Mouse (Mus musculus) lung, embryonic 14.5 days (tissue): ENCODE measurements around the gene Cfap298. TPM values are rescaled to one million over a fixed set of nuclear protein-coding genes. Genes with fewer than 3 reads are reported as not detected.
A peak's percentile ranks its signal among the peaks of the same experiment; 100 is the strongest.

ENCODE experiments used
- ATAC-seq: fragments of 200-750 bp; cut with Nextera tagmentation; 2 replicates; pipeline ENCODE4 v1.8.0; 2017; ENCODE audit warnings: mild to moderate bottlenecking, moderate TSS enrichment, moderate library complexity; ENCODE audit not compliant: insufficient read depth
- DNase-seq: peaks from one replicate; pipeline ENCODE4 v3.0.0-alpha.2; 2015
- H3K27ac ChIP-seq: fragments of 300-500 bp; sonication (generic); 2 replicates; pipeline ENCODE4 v1.5.1; 2014; ENCODE audit warnings: low read depth, mild to moderate bottlenecking, moderate library complexity
- H3K27me3 ChIP-seq: fragments of 300-500 bp; sonication (generic); 2 replicates; pipeline ENCODE4 v1.6.1; 2014; ENCODE audit warnings: low read length, control low read depth; ENCODE audit not compliant: insufficient read depth
- H3K36me3 ChIP-seq: fragments of 300-500 bp; sonication (generic); 2 replicates; pipeline ENCODE4 v1.6.1; 2014; ENCODE audit warnings: control low read depth; ENCODE audit not compliant: insufficient read depth
- H3K4me1 ChIP-seq: fragments of 300-500 bp; sonication (generic); 2 replicates; pipeline ENCODE4 v1.6.1; 2014; ENCODE audit warnings: antibody characterized with exemption, control low read depth; ENCODE audit not compliant: insufficient read depth
- H3K4me2 ChIP-seq: fragments of 300-500 bp; sonication (generic); 2 replicates; pipeline ENCODE4 v1.6.1; 2014; ENCODE audit warnings: mild to moderate bottlenecking
- H3K4me3 ChIP-seq: fragments of 300-500 bp; sonication (generic); 2 replicates; pipeline ENCODE4 v1.5.1; 2014; ENCODE audit warnings: low read depth, low read length
- H3K9ac ChIP-seq: fragments of 300-500 bp; sonication (generic); 2 replicates; pipeline ENCODE4 v1.6.1; 2014
- H3K9me3 ChIP-seq: fragments of 300-500 bp; sonication (generic); 2 replicates; pipeline ENCODE4 v1.6.1; 2016; ENCODE audit warnings: low read depth, low read length, control low read depth
- CTCF ChIP-seq: IDR thresholded peaks from 2 replicates; pipeline ENCODE4 v1.5.1; 2016; ENCODE audit warnings: antibody characterized with exemption, low read depth
- WGBS: fragments of 180-500 bp; shearing (Covaris S2); extraction: QIAGEN DNeasy Blood & Tissue Kit; methylation state at CpG from one replicate; pipeline ENCODE4 v1.1.7; 2014; 5-methylcytosine and 5-hydroxymethylcytosine counted together
- polyA plus RNA-seq: library from polyadenylated mRNA; unstranded; fragments of >200 nt; fragmentation: Nextera tagmentation; extraction: Ambion mirVana; gene quantifications from 2 replicates; pipeline ENCODE4 v1.2.1, GENCODE M21; 2014

The Cfap298 gene
- 42.8 and 45.2 TPM in 2 replicates for polyA plus RNA-seq

GRCm38 (mm10) chr16:90934687-90935328 is at the start of gene Cfap298:
Gene Cfap298 (minus strand): TSS chr16:90935114.
- Histone ChIP-seq H3K27ac (peak within 1 kb of the TSS; percentile 83), H3K9ac (peak within 1 kb of the TSS; percentile 71), H3K27me3 (no peaks in the 10 kb centered on the region), H3K36me3 (peaks cover 8% of the 10 kb centered on the region; the same call in 1 of the 2 replicates), H3K4me3 (peak within 1 kb of the TSS; percentile 77), H3K9me3 (no peaks in the 10 kb centered on the region), H3K4me2 (peak within 1 kb of the TSS; percentile 90), H3K4me1 (no peaks in the 10 kb centered on the region)
- DNase-seq (peak; percentile 99), ATAC-seq (peak; percentile 98)
- WGBS: under 1% methylated on average over 56 of the region's 56 CpGs
- TF ChIP-seq CTCF: no peak

GRCm38 (mm10) chr16:90971004-90971403 is 36.1 kb upstream of the Cfap298 start:
- H3K27ac ChIP-seq: no peak overlapping the region
- H3K4me1 ChIP-seq: no peaks in the 10 kb centered on the region
- no peaks in the 10 kb centered on the region for H3K9me3 ChIP-seq
- H3K4me2 ChIP-seq: no peak overlapping the region
- H3K36me3 ChIP-seq: peaks cover 16% of the 10 kb centered on the region
- 79% methylated on average over 6 of the region's 6 CpGs for WGBS
- TF ChIP-seq CTCF: no peak
- ATAC-seq (no peak), DNase-seq (no peak)
- H3K27me3 ChIP-seq: no peaks in the 10 kb centered on the region
- H3K4me3 ChIP-seq: no peak overlapping the region
- no peak overlapping the region for H3K9ac ChIP-seq

DNA sequence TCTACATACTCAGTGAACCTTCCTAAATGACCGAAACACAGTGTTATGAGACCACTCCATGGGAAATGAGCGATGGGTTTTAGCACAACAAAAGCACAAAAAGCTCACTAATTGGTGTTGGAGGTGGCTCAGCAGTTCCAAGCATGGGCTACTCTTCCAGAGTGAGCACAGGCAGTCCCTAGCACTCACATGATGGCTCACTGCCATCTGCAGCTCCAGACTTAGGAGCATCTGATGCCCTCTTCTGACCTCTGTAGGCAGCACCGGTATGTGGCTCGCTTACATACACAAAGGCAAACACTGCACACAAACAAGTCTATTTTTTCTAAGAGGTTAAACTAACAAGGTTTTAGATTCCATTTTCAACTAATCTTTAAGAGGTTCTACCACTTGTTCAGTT is 31.3 kb upstream of the Cfap298 start:
- TF ChIP-seq CTCF: no peak
- 67% methylated on average over 4 of the region's 4 CpGs for WGBS
- no peak overlapping the region for H3K4me3 ChIP-seq
- no peaks in the 10 kb centered on the region for H3K27me3 ChIP-seq
- H3K36me3 ChIP-seq: peaks cover 17% of the 10 kb centered on the region; the same call in 1 of the 2 replicates
- no peaks in the 10 kb centered on the region for H3K9me3 ChIP-seq
- DNase-seq: no peak
- no peak overlapping the region for H3K4me2 ChIP-seq
- no peak overlapping the region for H3K27ac ChIP-seq
- ATAC-seq: no peak
- no peaks in the 10 kb centered on the region for H3K4me1 ChIP-seq
- no peak overlapping the region for H3K9ac ChIP-seq

DNA sequence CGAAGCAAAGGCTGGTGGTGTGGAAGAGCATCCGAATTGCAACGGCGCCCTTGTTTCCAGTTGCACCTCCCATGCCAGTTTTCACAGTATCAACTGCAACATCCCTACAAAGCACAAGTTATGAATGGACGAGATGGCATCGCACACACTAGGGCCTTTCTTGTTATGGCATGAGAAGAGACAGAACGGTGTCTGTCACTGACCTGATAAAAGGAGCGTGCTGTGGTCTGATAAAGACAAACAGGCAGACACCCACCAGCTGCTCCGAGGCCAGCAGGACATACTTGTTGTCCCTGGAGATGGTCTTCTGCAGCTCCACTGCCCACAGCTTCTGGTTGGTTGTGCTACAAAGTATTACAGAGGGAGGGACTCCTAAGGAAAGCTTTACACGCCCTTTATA is 29.4 kb upstream of the Cfap298 start:
- no peak for DNase-seq
- no peak for TF ChIP-seq CTCF
- H3K4me2 ChIP-seq: no peak overlapping the region

DNA sequence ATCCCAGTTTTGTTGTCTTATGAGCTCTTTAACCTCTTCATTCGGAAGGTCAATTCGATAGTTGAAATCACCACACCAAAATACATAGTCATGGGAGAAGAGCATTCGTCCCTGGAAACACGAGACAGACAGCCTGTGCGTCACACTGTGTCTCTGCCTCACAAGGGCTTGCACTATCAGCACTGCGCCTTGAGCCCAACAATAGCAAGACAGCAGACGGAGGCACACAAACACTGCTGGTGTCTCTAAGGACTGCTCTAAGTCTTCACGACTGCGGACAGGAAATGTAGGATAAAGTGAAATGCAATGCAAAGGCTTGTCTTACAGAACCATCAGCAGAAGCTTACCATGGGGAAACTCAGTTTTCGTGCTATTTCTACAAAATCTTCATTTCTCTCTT is 29.0 kb upstream of the Cfap298 start:
- Histone ChIP-seq H3K9me3 (no peaks in the 10 kb centered on the region), H3K36me3 (peaks cover 12% of the 10 kb centered on the region; the same call in 1 of the 2 replicates), H3K4me3 (no peak overlapping the region), H3K27me3 (no peaks in the 10 kb centered on the region), H3K4me1 (no peaks in the 10 kb centered on the region), H3K9ac (no peak overlapping the region), H3K4me2 (no peak overlapping the region), H3K27ac (no peak overlapping the region)
- ATAC-seq: no peak
- no peak for DNase-seq
- TF ChIP-seq CTCF: no peak
- WGBS: 88% methylated on average over 10 of the region's 10 CpGs

More for the DNA sequence above, 29.4 kb upstream of the Cfap298 start:
- Histone ChIP-seq H3K4me1 (no peaks in the 10 kb centered on the region), H3K27ac (no peak overlapping the region), H3K27me3 (no peaks in the 10 kb centered on the region), H3K4me3 (no peak overlapping the region), H3K9ac (no peak overlapping the region), H3K9me3 (no peaks in the 10 kb centered on the region), H3K36me3 (peaks cover 16% of the 10 kb centered on the region; the same call in 1 of the 2 replicates)
- 83% methylated on average over 10 of the region's 10 CpGs for WGBS
- ATAC-seq: no peak

GRCm38 (mm10) chr16:90963231-90963630 is 28.3 kb upstream of the Cfap298 start:
- H3K4me1 ChIP-seq: no peaks in the 10 kb centered on the region
- 86% methylated on average over 4 of the region's 4 CpGs for WGBS

DNA sequence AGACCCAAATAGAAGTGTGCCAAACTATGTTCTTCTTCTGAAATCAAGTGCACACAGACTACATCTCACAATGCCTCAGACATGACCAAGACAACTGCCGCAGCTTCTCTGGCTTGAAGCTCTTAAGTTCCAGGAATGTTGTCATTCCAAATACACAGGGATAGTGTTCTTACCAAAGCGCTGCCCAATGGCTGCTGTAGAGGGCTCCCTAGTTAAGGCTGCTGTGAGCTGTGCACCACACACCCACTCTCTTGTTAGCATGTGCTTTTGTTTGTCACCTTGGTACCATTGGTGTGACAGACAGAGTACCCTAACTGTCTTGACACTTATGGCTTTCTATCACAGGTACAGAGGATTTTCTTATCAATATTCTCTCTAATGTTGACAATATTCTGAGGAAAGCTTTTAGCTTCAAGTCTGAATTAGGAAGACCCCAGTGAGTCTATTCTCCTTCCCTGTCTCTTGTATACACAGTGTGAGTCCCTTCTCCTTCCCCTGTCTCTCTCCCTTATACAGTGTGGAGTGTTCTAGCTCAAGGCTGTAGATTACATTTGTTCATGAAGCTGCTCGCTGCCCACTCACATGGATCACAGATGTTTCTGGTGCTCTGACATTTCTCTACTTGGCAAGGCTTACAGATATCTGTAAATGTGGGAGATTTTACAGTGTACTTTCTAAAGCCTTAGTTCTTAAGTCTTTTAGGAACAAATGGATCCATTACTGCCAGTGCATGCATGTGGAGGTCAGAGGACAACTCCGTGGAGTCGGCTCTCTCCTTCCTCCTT is 23.6 kb upstream of the Cfap298 start:
- no peak overlapping the region for H3K27ac ChIP-seq
- TF ChIP-seq CTCF: no peak
- ATAC-seq (no peak), DNase-seq (no peak)
- H3K36me3 ChIP-seq: peaks cover 14% of the 10 kb centered on the region; the same call in 1 of the 2 replicates
- H3K4me3 ChIP-seq: no peak overlapping the region
- no peak overlapping the region for H3K9ac ChIP-seq
- 70% methylated on average over 5 of the region's 5 CpGs for WGBS
- H3K4me1 ChIP-seq: no peaks in the 10 kb centered on the region
- H3K27me3 ChIP-seq: no peaks in the 10 kb centered on the region
- H3K4me2 ChIP-seq: no peak overlapping the region
- H3K9me3 ChIP-seq: no peaks in the 10 kb centered on the region

More at GRCm38 (mm10) chr16:90963231-90963630, 28.3 kb upstream of the Cfap298 start:
- Histone ChIP-seq H3K36me3 (peaks cover 11% of the 10 kb centered on the region; the same call in 1 of the 2 replicates), H3K27me3 (no peaks in the 10 kb centered on the region), H3K4me2 (no peak overlapping the region), H3K4me3 (no peak overlapping the region), H3K9me3 (no peaks in the 10 kb centered on the region), H3K9ac (no peak overlapping the region), H3K27ac (no peak overlapping the region)
- TF ChIP-seq CTCF: no peak
- DNase-seq (no peak), ATAC-seq (no peak)
